Mouse (Mus musculus) heart, postnatal 36 days (tissue): ENCODE measurements around the gene Atp13a3. TPM values are rescaled to one million over a fixed set of nuclear protein-coding genes. Genes with fewer than 3 reads are reported as not detected.

ENCODE experiments used
- DNase-seq, 2 experiments: peaks; one replicate each; pipeline ENCODE4 v3.0.0; 2021 to 2022
- intact Hi-C: fragments of 180-260 bp; cut with DNase I; formaldehyde crosslinking; loops from one replicate; pipeline ENCODE4 v1.15.1; 2025
- total RNA-seq, 2 experiments: library from RNA; stranded (reverse); gene quantifications; 2 replicates each; pipeline ENCODE4 v1.2.3; 2021

The Atp13a3 gene
- total RNA-seq, 2 experiments from 2014 or later: 53.9 to 56.4 TPM

- intact Hi-C loops: no loop called here
- no peak for DNase-seq
Measured at GRCm38 (mm10) chr16:30285701-30286100, 120.1 kb downstream of the Atp13a3 start.

- intact Hi-C loops: loop anchor here (1.0 kb wide), 1 partner anchor 32 kb away; no protein-coding TSS in a partner anchor
- DNase-seq: peak in 1 of 2 experiments; percentile 41
Measured at GRCm38 (mm10) chr16:30283743-30284337, 121.9 kb downstream of the Atp13a3 start.

- DNase-seq: no peak
- intact Hi-C loops: no loop called here
Measured at GRCm38 (mm10) chr16:30282844-30283495, 122.8 kb downstream of the Atp13a3 start, which contains the start of gene Lrrc15. Gene Lrrc15, minus strand, starts transcription at chr16:30283256.

- no peak for DNase-seq
- intact Hi-C loops: no loop called here
Measured at GRCm38 (mm10) chr16:30280676-30281297, 125.0 kb downstream of the Atp13a3 start.

GRCm38 (mm10) chr16:30278406-30278805 lies 127.4 kb downstream of the Atp13a3 start:
- no peak for DNase-seq

GRCm38 (mm10) chr16:30275558-30276340 lies 130.0 kb downstream of the Atp13a3 start:
- no peak for DNase-seq
- intact Hi-C loops: no loop called here

More at GRCm38 (mm10) chr16:30278406-30278805, 127.4 kb downstream of the Atp13a3 start:
- intact Hi-C loops: no loop called here

GRCm38 (mm10) chr16:30273065-30273464 lies 132.7 kb downstream of the Atp13a3 start:
- no peak for DNase-seq
- intact Hi-C loops: no loop called here

- DNase-seq: no peak
- intact Hi-C loops: no loop called here
Measured at GRCm38 (mm10) chr16:30271941-30272595, 133.7 kb downstream of the Atp13a3 start.

GRCm38 (mm10) chr16:30271223-30271761 lies 134.5 kb downstream of the Atp13a3 start:
- no peak for DNase-seq
- intact Hi-C loops: no loop called here

GRCm38 (mm10) chr16:30267359-30267758 lies 138.4 kb downstream of the Atp13a3 start, which contains the start of gene Cpn2:
Gene Cpn2, minus strand, starts transcription at chr16:30267499.
- intact Hi-C loops: no loop called here
- no peak for DNase-seq

GRCm38 (mm10) chr16:30266561-30266960 lies 139.2 kb downstream of the Atp13a3 start:
- DNase-seq: no peak
- intact Hi-C loops: no loop called here

GRCm38 (mm10) chr16:30265611-30266010 lies 140.2 kb downstream of the Atp13a3 start:
- intact Hi-C loops: no loop called here
- DNase-seq: no peak

- intact Hi-C loops: loop anchor here (2.0 kb wide), 1 partner anchor 48 kb away; the partner anchor contains the start of gene Gp5
- no peak for DNase-seq
Measured at GRCm38 (mm10) chr16:30263156-30263555, 142.6 kb downstream of the Atp13a3 start.

GRCm38 (mm10) chr16:30262664-30263063 lies 143.1 kb downstream of the Atp13a3 start:
- peak; percentile 61 to 79 for DNase-seq

More at GRCm38 (mm10) chr16:30262664-30263063, 143.1 kb downstream of the Atp13a3 start:
- intact Hi-C loops: loop anchor here (2.0 kb wide), 1 partner anchor 48 kb away; the partner anchor contains the start of gene Gp5

Other genes with a start within 250 kb of the Atp13a3 start
- gene Cpn2, start 138.5 kb downstream of the Atp13a3 start, total RNA-seq: under 1 TPM; 0.11 to 0.19 TPM
- gene Lrrc15, start 122.7 kb downstream of the Atp13a3 start, total RNA-seq: under 1 TPM; 0.16 to 0.17 TPM
- gene Gp5, start 95.2 kb downstream of the Atp13a3 start, total RNA-seq: under 1 TPM; 0.38 to 0.44 TPM
- gene Tmem44, start 144.9 kb upstream of the Atp13a3 start, total RNA-seq: 1 to 10 TPM; 5.1 to 8.5 TPM
- 10 to 100 TPM; 19.6 to 20.4 TPM for gene Lsg1, start 181.6 kb upstream of the Atp13a3 start, total RNA-seq
- 10 to 100 TPM; 27.4 to 31.6 TPM for gene Fam43a, start 193.7 kb upstream of the Atp13a3 start, total RNA-seq